Mouse (Mus musculus): ENCODE measurements at regions not wholly inside any gene's neighbourhood (a gene's known extent, or its start where the extent isn't known, plus 50 kb on each side); places are given as distances from the start of the nearest gene placed in this dataset.
"Not testable (repeated sequence)": the region's sequence is repeated elsewhere in the genome, so short reads cannot be mapped to it uniquely, and the experiment has no call there.

- no peak overlapping the region for H3K4me3 ChIP-seq
- no peaks in the 10 kb centered on the region for H3K36me3 ChIP-seq
- ATAC-seq (ENCODE audit: low FRiP score, low read depth): no peak
- no peaks in the 10 kb centered on the region for H3K27me3 ChIP-seq
- no peak overlapping the region for H3K27ac ChIP-seq (replicated peaks)
- no peaks in the 10 kb centered on the region for H3K4me1 ChIP-seq
- no peaks in the 10 kb centered on the region for H3K9me3 ChIP-seq
- WGBS: 89% methylated on average over 1 of the region's 1 CpGs
- H3K4me2 ChIP-seq (replicated peaks): no peak overlapping the region
- no peak overlapping the region for H3K9ac ChIP-seq (replicated peaks)
These were observed 177.9 kb upstream of the Pcsk5 start for GRCm38 (mm10) chr19:18015371-18015770.

DNA sequence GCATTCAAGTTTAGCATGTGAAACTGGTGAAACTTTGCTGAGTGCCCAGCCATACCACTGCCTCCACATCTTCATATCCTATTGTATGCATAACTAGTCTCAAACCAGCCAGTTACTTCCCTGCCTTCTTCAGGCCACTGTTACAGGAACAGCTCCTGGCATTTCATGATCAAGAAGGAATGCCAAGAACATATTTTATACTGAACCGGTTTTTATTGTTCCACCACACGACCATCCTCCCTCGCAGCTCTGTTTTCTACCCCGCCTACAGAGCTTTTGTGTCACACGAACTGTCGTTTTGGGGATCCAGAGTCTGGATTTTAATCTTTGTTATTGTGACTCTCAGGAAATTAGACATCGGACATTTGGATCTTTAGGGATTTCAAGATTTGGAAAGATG lies 174.6 kb upstream of the Pcsk5 start:
- Histone ChIP-seq H3K27me3 (no peaks in the 10 kb centered on the region), H3K4me3 (no peak overlapping the region), H3K27ac (replicated peaks) (no peak overlapping the region), H3K9me3 (no peaks in the 10 kb centered on the region), H3K36me3 (no peaks in the 10 kb centered on the region), H3K4me1 (no peaks in the 10 kb centered on the region), H3K9ac (replicated peaks) (no peak overlapping the region), H3K4me2 (replicated peaks) (no peak overlapping the region)
- no peak for ATAC-seq (ENCODE audit: low FRiP score, low read depth)
- 86% methylated on average over 7 of the region's 7 CpGs for WGBS

- 92% methylated on average over 3 of the region's 3 CpGs for WGBS
- no peaks in the 10 kb centered on the region for H3K9me3 ChIP-seq
- ATAC-seq (ENCODE audit: low FRiP score, low read depth): no peak
These were observed 160.1 kb upstream of the Pcsk5 start for GRCm38 (mm10) chr19:17997561-17997960.

GRCm38 (mm10) chr19:17983416-17983815 lies 146.0 kb upstream of the Pcsk5 start:
- ATAC-seq (ENCODE audit: low FRiP score, low read depth): no peak
- Histone ChIP-seq H3K36me3 (no peaks in the 10 kb centered on the region), H3K9ac (replicated peaks) (no peak overlapping the region), H3K4me2 (replicated peaks) (no peak overlapping the region), H3K9me3 (no peaks in the 10 kb centered on the region), H3K4me3 (no peak overlapping the region), H3K4me1 (no peaks in the 10 kb centered on the region), H3K27me3 (no peaks in the 10 kb centered on the region), H3K27ac (replicated peaks) (no peak overlapping the region)
- WGBS: 97% methylated on average over 1 of the region's 1 CpGs

More at GRCm38 (mm10) chr19:17997561-17997960, 160.1 kb upstream of the Pcsk5 start:
- Histone ChIP-seq H3K27me3 (no peaks in the 10 kb centered on the region), H3K36me3 (no peaks in the 10 kb centered on the region), H3K4me3 (no peak overlapping the region), H3K4me1 (no peaks in the 10 kb centered on the region), H3K9ac (replicated peaks) (no peak overlapping the region), H3K27ac (replicated peaks) (no peak overlapping the region), H3K4me2 (replicated peaks) (no peak overlapping the region)

- no peak overlapping the region for H3K4me3 ChIP-seq
- no peak overlapping the region for H3K27ac ChIP-seq (replicated peaks)
- H3K36me3 ChIP-seq: no peaks in the 10 kb centered on the region
- no peak overlapping the region for H3K4me2 ChIP-seq (replicated peaks)
- H3K4me1 ChIP-seq: no peaks in the 10 kb centered on the region
- H3K27me3 ChIP-seq: no peaks in the 10 kb centered on the region
- no peak for ATAC-seq (ENCODE audit: low FRiP score, low read depth)
- H3K9ac ChIP-seq (replicated peaks): no peak overlapping the region
- H3K9me3 ChIP-seq: no peaks in the 10 kb centered on the region
- WGBS: 81% methylated on average over 1 of the region's 1 CpGs
These were observed 128.1 kb upstream of the Pcsk5 start for GRCm38 (mm10) chr19:17965566-17965965.

DNA sequence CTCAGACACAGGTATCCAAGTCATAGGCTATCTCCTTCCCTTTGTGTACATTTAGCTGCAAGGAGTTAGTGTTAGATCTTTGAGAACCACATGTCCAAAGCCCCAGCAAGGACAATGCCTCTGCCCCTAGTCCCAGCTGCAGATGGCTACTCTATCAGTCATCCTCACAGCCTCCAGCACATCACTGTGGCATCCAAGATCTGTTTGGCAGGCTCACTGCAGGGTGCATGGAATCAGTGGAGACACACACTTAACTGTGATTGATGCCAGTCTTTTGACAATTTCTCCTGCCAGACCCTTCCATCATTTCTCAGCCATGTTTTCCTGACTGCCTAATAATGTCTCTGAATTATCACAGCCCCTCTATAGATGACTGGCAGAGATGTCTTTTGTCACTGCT lies 121.0 kb upstream of the Pcsk5 start:
- Histone ChIP-seq H3K4me2 (replicated peaks) (no peak overlapping the region), H3K4me3 (no peak overlapping the region), H3K27me3 (no peaks in the 10 kb centered on the region), H3K9ac (replicated peaks) (no peak overlapping the region), H3K9me3 (no peaks in the 10 kb centered on the region), H3K36me3 (no peaks in the 10 kb centered on the region), H3K4me1 (no peaks in the 10 kb centered on the region), H3K27ac (replicated peaks) (no peak overlapping the region)
- no peak for ATAC-seq (ENCODE audit: low FRiP score, low read depth)

DNA sequence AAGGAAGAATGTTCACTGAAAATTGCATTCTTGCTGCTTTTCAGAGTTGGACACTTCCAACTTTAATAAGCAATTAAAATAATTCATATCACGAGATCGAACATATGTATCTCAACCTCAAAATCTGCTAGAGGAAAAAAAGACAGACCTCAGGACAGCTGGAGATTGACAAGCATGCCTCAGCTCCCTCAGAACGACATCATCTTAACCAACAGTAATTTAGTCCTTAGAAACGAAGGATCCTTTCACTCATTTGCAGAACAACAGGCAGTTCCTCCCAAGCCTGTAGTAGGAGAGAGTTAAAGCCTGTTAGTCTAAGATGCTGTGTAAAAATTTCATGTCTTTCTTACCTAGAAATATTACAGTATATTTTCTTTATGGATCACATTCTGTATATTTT lies 95.2 kb upstream of the Pcsk5 start:
- 76% methylated on average over 4 of the region's 4 CpGs for WGBS
- Histone ChIP-seq H3K9ac (replicated peaks) (no peak overlapping the region), H3K4me2 (replicated peaks) (no peak overlapping the region), H3K4me3 (no peak overlapping the region), H3K36me3 (no peaks in the 10 kb centered on the region), H3K4me1 (no peaks in the 10 kb centered on the region), H3K9me3 (no peaks in the 10 kb centered on the region), H3K27ac (replicated peaks) (no peak overlapping the region), H3K27me3 (no peaks in the 10 kb centered on the region)
- no peak for ATAC-seq (ENCODE audit: low FRiP score, low read depth)

DNA sequence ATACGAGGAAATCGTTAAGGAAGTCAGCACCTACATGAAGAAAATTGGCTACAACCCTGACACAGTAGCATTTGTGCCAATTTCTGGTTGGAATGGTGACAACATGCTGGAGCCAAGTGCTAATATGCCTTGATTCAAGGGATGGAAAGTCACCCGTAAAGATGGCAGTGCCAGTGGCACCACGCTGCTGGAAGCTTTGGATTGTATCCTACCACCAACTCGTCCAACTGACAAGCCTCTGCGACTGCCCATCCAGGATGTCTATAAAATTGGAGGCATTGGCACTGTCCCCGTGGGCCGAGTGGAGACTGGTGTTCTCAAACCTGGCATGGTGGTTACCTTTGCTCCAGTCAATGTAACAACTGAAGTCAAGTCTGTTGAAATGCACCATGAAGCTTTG lies 89.7 kb upstream of the Pcsk5 start:
- ATAC-seq (ENCODE audit: low FRiP score, low read depth); H3K4me2 ChIP-seq (replicated peaks); H3K9ac ChIP-seq (replicated peaks); H3K27ac ChIP-seq (replicated peaks); H3K4me1 ChIP-seq; H3K27me3 ChIP-seq; H3K9me3 ChIP-seq; H3K36me3 ChIP-seq; H3K4me3 ChIP-seq: not testable (repeated sequence)
- WGBS: 92% methylated on average over 8 of the region's 8 CpGs

DNA sequence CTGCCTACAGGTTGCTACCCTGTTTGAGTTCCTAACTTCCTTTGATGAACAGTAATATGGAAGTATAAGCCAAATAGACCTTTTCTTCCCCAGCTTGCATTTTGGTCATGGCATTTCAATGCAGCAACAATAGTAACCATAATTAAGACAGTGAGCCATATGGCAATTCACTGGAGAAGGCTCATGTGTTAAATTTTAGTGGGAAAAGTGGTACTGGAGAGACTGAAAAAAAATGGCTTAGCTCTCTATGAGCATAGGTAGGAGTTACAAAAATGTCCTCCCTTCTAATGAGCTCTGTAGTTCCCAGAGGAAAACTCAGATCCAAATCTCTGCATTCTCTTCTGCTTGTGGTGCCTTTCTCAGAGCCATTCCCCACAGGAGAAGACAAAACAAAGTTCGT lies 70.1 kb upstream of the Pcsk5 start:
- Histone ChIP-seq H3K4me2 (replicated peaks) (no peak overlapping the region), H3K4me1 (no peaks in the 10 kb centered on the region), H3K36me3 (no peaks in the 10 kb centered on the region), H3K9ac (replicated peaks) (no peak overlapping the region), H3K27me3 (no peaks in the 10 kb centered on the region), H3K4me3 (no peak overlapping the region), H3K27ac (replicated peaks) (no peak overlapping the region), H3K9me3 (no peaks in the 10 kb centered on the region)
- ATAC-seq (ENCODE audit: low FRiP score, low read depth): no peak
- 92% methylated on average over 1 of the region's 1 CpGs for WGBS

GRCm38 (mm10) chr19:17904120-17904519 lies 66.7 kb upstream of the Pcsk5 start:
- no peaks in the 10 kb centered on the region for H3K9me3 ChIP-seq
- no peaks in the 10 kb centered on the region for H3K27me3 ChIP-seq
- no peak overlapping the region for H3K4me3 ChIP-seq
- WGBS: 89% methylated on average over 3 of the region's 3 CpGs
- H3K36me3 ChIP-seq: no peaks in the 10 kb centered on the region
- H3K9ac ChIP-seq (replicated peaks): no peak overlapping the region
- H3K4me2 ChIP-seq (replicated peaks): no peak overlapping the region
- H3K4me1 ChIP-seq: no peaks in the 10 kb centered on the region
- no peak overlapping the region for H3K27ac ChIP-seq (replicated peaks)
- no peak for ATAC-seq (ENCODE audit: low FRiP score, low read depth)

DNA sequence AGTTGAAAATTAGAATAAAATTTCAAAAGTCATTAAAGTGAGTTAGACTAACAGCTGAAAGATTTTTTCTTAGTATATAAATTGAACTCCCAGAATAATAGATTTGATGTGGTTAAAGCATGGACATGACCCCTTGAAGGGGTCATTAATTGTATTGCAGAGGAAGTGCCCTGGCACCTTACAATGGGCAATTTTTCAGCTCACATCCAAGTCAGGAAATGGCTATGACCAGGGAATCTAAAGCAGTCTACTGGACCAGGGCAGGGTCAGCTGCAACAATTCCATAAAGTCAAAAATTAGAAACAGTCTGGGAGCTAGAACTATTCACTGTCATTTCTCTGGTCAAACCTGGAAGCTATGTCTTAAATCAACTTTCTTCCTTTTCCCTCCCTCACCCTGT lies 55.2 kb upstream of the Pcsk5 start:
- no peak overlapping the region for H3K9ac ChIP-seq (replicated peaks)
- H3K9me3 ChIP-seq: no peaks in the 10 kb centered on the region
- H3K4me1 ChIP-seq: no peaks in the 10 kb centered on the region
- ATAC-seq (ENCODE audit: low FRiP score, low read depth): no peak
- no peak overlapping the region for H3K4me2 ChIP-seq (replicated peaks)
- H3K36me3 ChIP-seq: no peaks in the 10 kb centered on the region
- no peak overlapping the region for H3K4me3 ChIP-seq
- no peaks in the 10 kb centered on the region for H3K27me3 ChIP-seq
- no peak overlapping the region for H3K27ac ChIP-seq (replicated peaks)

Data from midbrain, embryonic 12.5 days (tissue).